Mouse (Mus musculus): ENCODE data around the gene Cabp1. TPM values are rescaled to one million over a fixed set of nuclear protein-coding genes. Genes with fewer than 3 reads are reported as not detected.
"Not testable (repeated sequence)": the region's sequence is repeated elsewhere in the genome, so short reads cannot be mapped to it uniquely, and the experiment has no call there.

Cabp1 gene
- polyA plus RNA-seq, 1 experiment from 2014 or later: 5.3 TPM

- peaks cover 34% of the 10 kb centered on the region for H3K36me3 ChIP-seq (ENCODE audit: control insufficient read depth, insufficient read depth, low read length)
Observed at GRCm38 (mm10) chr5:115150991-115151390, 43.2 kb downstream of the Cabp1 start.

DNA sequence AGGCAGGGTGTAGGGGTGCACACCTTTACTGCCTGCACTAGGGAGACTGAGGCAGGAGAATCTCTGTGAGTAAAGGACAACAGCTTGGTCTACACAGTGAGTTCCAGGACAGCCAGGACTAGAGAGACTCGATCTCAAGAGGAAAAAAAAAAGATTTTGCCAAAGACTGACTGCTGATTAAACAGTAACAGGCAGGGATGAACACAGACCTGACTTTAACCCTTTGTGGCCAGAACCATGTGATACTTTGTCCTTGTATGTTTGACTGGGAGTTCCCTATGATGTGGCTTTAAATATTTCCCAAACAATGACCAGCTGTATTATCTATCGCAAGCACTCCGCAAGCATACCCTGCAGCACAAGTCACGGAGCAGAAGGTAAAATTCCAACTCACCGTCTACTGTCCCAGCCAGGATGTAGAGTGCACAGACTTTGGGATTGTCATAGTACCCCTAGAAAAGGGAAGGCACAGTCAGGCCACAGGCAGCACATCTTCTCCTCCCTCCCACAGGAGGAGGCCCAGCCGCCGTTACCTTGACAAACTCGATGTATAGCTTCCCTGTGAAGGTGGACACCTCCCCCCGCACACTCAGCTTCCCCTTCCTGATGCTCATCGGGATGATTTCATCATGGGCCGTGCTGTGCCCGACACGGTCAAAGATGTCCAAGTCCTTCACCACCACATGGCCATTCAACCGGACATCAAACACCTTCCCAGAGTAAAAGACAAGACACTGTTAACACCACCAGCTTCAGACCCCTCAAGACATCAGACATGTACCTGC, 44.3 kb downstream of the Cabp1 start:
- Histone ChIP-seq H3K4me2 (ENCODE audit: low read length) (no peak overlapping the region), H3K4me3 (ENCODE audit: low read depth, low read length) (no peak overlapping the region), H3K9ac (ENCODE audit: low read depth, low read length) (no peak overlapping the region), H3K4me1 (ENCODE audit: control insufficient read depth, insufficient read depth, low read length) (peaks cover 5% of the 10 kb centered on the region), H3K27ac (ENCODE audit: low read length) (no peak overlapping the region), H3K36me3 (ENCODE audit: control insufficient read depth, insufficient read depth, low read length) (peaks cover 34% of the 10 kb centered on the region), H3K9me3 (replicated peaks; ENCODE audit: control insufficient read depth, low read length, poor library complexity, severe bottlenecking) (no peaks in the 10 kb centered on the region), H3K27me3 (ENCODE audit: control insufficient read depth, insufficient read depth, low read depth, low read length) (no peaks in the 10 kb centered on the region)
- 96% methylated on average over 14 of the region's 14 CpGs for WGBS
- no peak for ATAC-seq

More at GRCm38 (mm10) chr5:115150991-115151390, 43.2 kb downstream of the Cabp1 start:
- H3K4me3 ChIP-seq (ENCODE audit: low read depth, low read length): no peak overlapping the region
- H3K27ac ChIP-seq (ENCODE audit: low read length): no peak overlapping the region
- peaks cover 17% of the 10 kb centered on the region for H3K4me1 ChIP-seq (ENCODE audit: control insufficient read depth, insufficient read depth, low read length)
- no peak overlapping the region for H3K9ac ChIP-seq (ENCODE audit: low read depth, low read length)
- 86% methylated on average over 5 of the region's 5 CpGs for WGBS
- no peak overlapping the region for H3K4me2 ChIP-seq (ENCODE audit: low read length)
- no peaks in the 10 kb centered on the region for H3K27me3 ChIP-seq (ENCODE audit: control insufficient read depth, insufficient read depth, low read depth, low read length)
- no peak for ATAC-seq
- H3K9me3 ChIP-seq (replicated peaks; ENCODE audit: control insufficient read depth, low read length, poor library complexity, severe bottlenecking): no peaks in the 10 kb centered on the region

DNA sequence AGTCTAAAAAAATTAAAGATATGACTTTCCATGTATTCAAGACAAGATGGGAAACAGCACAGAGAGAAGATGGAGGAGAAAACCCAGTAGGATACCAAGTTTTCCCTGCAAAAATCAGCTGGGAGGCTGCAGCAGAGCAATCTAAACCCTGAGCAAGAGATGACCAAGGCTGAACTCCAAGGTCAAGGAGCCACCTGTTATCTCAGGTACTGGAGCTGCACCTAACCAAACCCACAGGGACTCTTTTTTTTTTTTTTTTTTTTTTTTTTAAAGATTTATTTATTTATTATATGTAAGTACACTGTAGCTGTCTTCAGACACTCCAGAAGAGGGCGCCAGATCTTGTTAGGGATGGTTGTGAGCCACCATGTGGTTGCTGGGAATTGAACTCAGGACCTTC, 45.3 kb downstream of the Cabp1 start:
- H3K27ac ChIP-seq (ENCODE audit: low read length); H3K4me1 ChIP-seq (ENCODE audit: control insufficient read depth, insufficient read depth, low read length); H3K9ac ChIP-seq (ENCODE audit: low read depth, low read length); H3K4me2 ChIP-seq (ENCODE audit: low read length); H3K9me3 ChIP-seq (replicated peaks; ENCODE audit: control insufficient read depth, low read length, poor library complexity, severe bottlenecking); H3K27me3 ChIP-seq (ENCODE audit: control insufficient read depth, insufficient read depth, low read depth, low read length); H3K4me3 ChIP-seq (ENCODE audit: low read depth, low read length); ATAC-seq: not testable (repeated sequence)
- WGBS: no CpG with 5 or more reads among the region's 1 CpGs
- peaks cover 37% of the 10 kb centered on the region for H3K36me3 ChIP-seq (ENCODE audit: control insufficient read depth, insufficient read depth, low read length)

DNA sequence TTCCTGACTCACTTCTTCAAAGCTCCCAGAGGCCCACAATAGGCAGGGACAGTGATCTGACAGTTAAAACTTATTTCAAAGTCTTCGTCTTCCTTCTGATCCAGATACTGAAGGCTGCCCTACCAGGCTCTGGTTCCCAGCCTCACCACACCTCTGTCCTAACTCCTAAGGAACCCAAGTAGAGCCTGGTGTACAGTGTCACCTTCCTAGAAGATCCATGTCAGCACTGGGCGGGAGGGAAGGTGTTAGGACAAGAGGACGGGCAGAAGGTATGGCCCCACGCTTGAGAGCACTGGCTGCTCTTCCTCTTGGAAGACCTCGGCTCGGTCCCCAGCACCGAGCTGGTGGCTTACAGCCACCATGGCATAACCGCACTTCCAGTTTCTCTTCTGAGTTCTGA, 45.8 kb downstream of the Cabp1 start:
- Histone ChIP-seq H3K36me3 (ENCODE audit: control insufficient read depth, insufficient read depth, low read length) (peaks cover 37% of the 10 kb centered on the region), H3K9ac (ENCODE audit: low read depth, low read length) (no peak overlapping the region), H3K9me3 (replicated peaks; ENCODE audit: control insufficient read depth, low read length, poor library complexity, severe bottlenecking) (no peaks in the 10 kb centered on the region), H3K4me1 (ENCODE audit: control insufficient read depth, insufficient read depth, low read length) (no peaks in the 10 kb centered on the region), H3K4me3 (ENCODE audit: low read depth, low read length) (no peak overlapping the region), H3K27ac (ENCODE audit: low read length) (no peak overlapping the region), H3K4me2 (ENCODE audit: low read length) (no peak overlapping the region), H3K27me3 (ENCODE audit: control insufficient read depth, insufficient read depth, low read depth, low read length) (no peaks in the 10 kb centered on the region)
- WGBS: 95% methylated on average over 8 of the region's 8 CpGs
- ATAC-seq: no peak

- WGBS: 95% methylated on average over 3 of the region's 3 CpGs
- Histone ChIP-seq H3K27ac (ENCODE audit: low read length) (no peak overlapping the region), H3K4me2 (ENCODE audit: low read length) (no peak overlapping the region), H3K4me1 (ENCODE audit: control insufficient read depth, insufficient read depth, low read length) (no peaks in the 10 kb centered on the region; the same call in 1 of the 2 replicates), H3K4me3 (ENCODE audit: low read depth, low read length) (no peak overlapping the region), H3K9ac (ENCODE audit: low read depth, low read length) (no peak overlapping the region), H3K9me3 (replicated peaks; ENCODE audit: control insufficient read depth, low read length, poor library complexity, severe bottlenecking) (no peaks in the 10 kb centered on the region), H3K36me3 (ENCODE audit: control insufficient read depth, insufficient read depth, low read length) (peaks cover 37% of the 10 kb centered on the region), H3K27me3 (ENCODE audit: control insufficient read depth, insufficient read depth, low read depth, low read length) (no peaks in the 10 kb centered on the region)
- ATAC-seq: no peak
Observed at GRCm38 (mm10) chr5:115147388-115147787, 46.8 kb downstream of the Cabp1 start.

DNA sequence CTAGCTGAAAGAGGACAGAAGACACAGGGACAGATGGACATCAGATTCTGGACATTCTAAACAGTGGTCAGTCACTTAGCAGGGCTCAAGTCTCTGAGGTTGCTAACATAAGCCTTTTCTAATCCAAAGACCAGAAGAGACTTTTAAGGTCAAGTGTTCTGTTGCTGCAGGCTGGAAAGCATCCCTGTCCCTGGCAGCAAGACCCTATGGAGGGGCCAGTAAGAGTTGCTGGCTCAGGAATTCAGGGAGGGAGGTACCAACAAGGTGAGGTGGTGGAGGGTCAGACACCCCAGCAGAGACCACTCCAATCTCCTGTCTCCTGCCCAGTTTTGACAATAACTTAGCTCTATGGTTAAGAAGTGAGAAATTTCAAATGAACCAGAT, 47.4 kb downstream of the Cabp1 start:
- peaks cover 37% of the 10 kb centered on the region for H3K36me3 ChIP-seq (ENCODE audit: control insufficient read depth, insufficient read depth, low read length)
- H3K9me3 ChIP-seq (replicated peaks; ENCODE audit: control insufficient read depth, low read length, poor library complexity, severe bottlenecking): no peaks in the 10 kb centered on the region
- H3K27me3 ChIP-seq (ENCODE audit: control insufficient read depth, insufficient read depth, low read depth, low read length): no peaks in the 10 kb centered on the region
- H3K4me2 ChIP-seq (ENCODE audit: low read length): no peak overlapping the region
- H3K9ac ChIP-seq (ENCODE audit: low read depth, low read length): no peak overlapping the region
- no peaks in the 10 kb centered on the region; the same call in 1 of the 2 replicates for H3K4me1 ChIP-seq (ENCODE audit: control insufficient read depth, insufficient read depth, low read length)
- no peak overlapping the region for H3K4me3 ChIP-seq (ENCODE audit: low read depth, low read length)
- H3K27ac ChIP-seq (ENCODE audit: low read length): no peak overlapping the region
- ATAC-seq: no peak

GRCm38 (mm10) chr5:115145976-115146746, 48.0 kb downstream of the Cabp1 start:
- no peak for ATAC-seq
- Histone ChIP-seq H3K4me2 (ENCODE audit: low read length) (no peak overlapping the region), H3K36me3 (ENCODE audit: control insufficient read depth, insufficient read depth, low read length) (peaks cover 37% of the 10 kb centered on the region), H3K4me3 (ENCODE audit: low read depth, low read length) (no peak overlapping the region), H3K9ac (ENCODE audit: low read depth, low read length) (no peak overlapping the region), H3K9me3 (replicated peaks; ENCODE audit: control insufficient read depth, low read length, poor library complexity, severe bottlenecking) (no peaks in the 10 kb centered on the region), H3K27ac (ENCODE audit: low read length) (no peak overlapping the region), H3K27me3 (ENCODE audit: control insufficient read depth, insufficient read depth, low read depth, low read length) (no peaks in the 10 kb centered on the region), H3K4me1 (ENCODE audit: control insufficient read depth, insufficient read depth, low read length) (no peaks in the 10 kb centered on the region; the same call in 1 of the 2 replicates)
- WGBS: 84% methylated on average over 6 of the region's 6 CpGs

DNA sequence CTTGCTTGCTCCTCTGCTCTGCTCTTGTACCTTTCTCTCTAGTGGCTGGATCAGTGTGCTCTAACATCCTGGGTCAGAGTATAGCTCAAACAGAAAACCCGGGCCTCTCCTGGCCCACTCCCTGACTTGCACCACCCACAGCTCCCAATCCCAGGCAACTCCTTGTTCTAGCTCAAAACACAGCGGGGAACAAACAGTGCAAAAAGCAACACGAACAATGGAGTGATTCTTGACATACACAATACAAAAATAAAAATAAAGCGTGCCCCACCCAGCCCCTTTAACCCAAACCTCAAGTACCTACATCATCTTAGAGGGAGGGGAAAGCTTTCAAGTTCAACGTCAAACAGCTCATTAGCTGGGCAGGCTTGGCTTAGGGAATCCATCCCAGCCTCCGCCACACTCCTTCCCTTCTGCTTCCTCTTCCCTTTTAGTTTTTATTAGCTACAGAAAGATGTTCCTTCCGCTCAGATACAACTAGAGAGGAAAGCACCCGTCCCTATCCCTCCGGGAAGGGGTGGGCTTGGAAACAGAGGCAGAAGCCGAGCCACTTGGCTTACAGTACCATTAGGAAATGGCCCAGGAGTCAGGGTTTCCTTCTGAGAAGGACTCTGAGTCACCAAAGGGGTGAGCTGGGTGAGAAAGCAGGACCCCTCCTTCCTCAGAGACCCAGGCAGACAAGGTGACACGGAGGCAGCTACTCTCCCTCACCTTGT, 48.8 kb downstream of the Cabp1 start:
- 79% methylated on average over 11 of the region's 11 CpGs for WGBS
- H3K36me3 ChIP-seq (ENCODE audit: control insufficient read depth, insufficient read depth, low read length): peaks cover 33% of the 10 kb centered on the region
- ATAC-seq: no peak

More for the DNA sequence above, 48.8 kb downstream of the Cabp1 start:
- no peak overlapping the region for H3K9ac ChIP-seq (ENCODE audit: low read depth, low read length)
- H3K27me3 ChIP-seq (ENCODE audit: control insufficient read depth, insufficient read depth, low read depth, low read length): no peaks in the 10 kb centered on the region
- no peaks in the 10 kb centered on the region for H3K9me3 ChIP-seq (replicated peaks; ENCODE audit: control insufficient read depth, low read length, poor library complexity, severe bottlenecking)
- no peak overlapping the region for H3K27ac ChIP-seq (ENCODE audit: low read length)
- no peak overlapping the region for H3K4me3 ChIP-seq (ENCODE audit: low read depth, low read length)
- no peak overlapping the region for H3K4me2 ChIP-seq (ENCODE audit: low read length)
- H3K4me1 ChIP-seq (ENCODE audit: control insufficient read depth, insufficient read depth, low read length): no peaks in the 10 kb centered on the region; the same call in 1 of the 2 replicates

Data from midbrain, embryonic 16.5 days (tissue).